Mouse (Mus musculus): ENCODE data around the gene 4930452B06Rik. TPM values are rescaled to one million over a fixed set of nuclear protein-coding genes. Genes with fewer than 3 reads are reported as not detected.

The 4930452B06Rik gene
- polyA plus RNA-seq, 1 experiment: 0.02 TPM

GRCm38 (mm10) chr14:8478098-8478497, 187.9 kb downstream of the 4930452B06Rik start:
- H3K27me3 ChIP-seq (ENCODE audit: control insufficient read depth, insufficient read depth, insufficient read length): peaks cover 4% of the 10 kb centered on the region
- no peaks in the 10 kb centered on the region for H3K36me3 ChIP-seq (ENCODE audit: control insufficient read depth, insufficient read depth)
- H3ac ChIP-seq (ENCODE audit: control insufficient read depth, insufficient read length, low read depth): no peak overlapping the region
- no peaks in the 10 kb centered on the region for H3K79me2 ChIP-seq (ENCODE audit: control insufficient read depth, insufficient read depth)
- no peaks in the 10 kb centered on the region for H3K79me3 ChIP-seq (ENCODE audit: low read depth)
- no peak overlapping the region for H3K4me3 ChIP-seq (ENCODE audit: insufficient read depth, poor library complexity, severe bottlenecking)
- no peak for TF ChIP-seq MAX (IDR thresholded peaks at IDR 0.05)
- no peak for TF ChIP-seq CEBPB (IDR thresholded peaks at IDR 0.05; ENCODE audit: low read depth)
- TF ChIP-seq FOSL1 (IDR thresholded peaks at IDR 0.05; ENCODE audit: insufficient read depth, low read length, poor library complexity, severe bottlenecking): no peak
- no peak for TF ChIP-seq MYOD1 (IDR thresholded peaks at IDR 0.05; ENCODE audit: control insufficient read depth, insufficient read length, low read depth)
- no peak for TF ChIP-seq MYOG (IDR thresholded peaks at IDR 0.05; ENCODE audit: control insufficient read depth, extremely low read depth, insufficient read length)
- no peak for TF ChIP-seq CTCF (IDR thresholded peaks at IDR 0.05; ENCODE audit: control insufficient read depth, insufficient read depth, insufficient read length)
- no peak for TF ChIP-seq USF1 (IDR thresholded peaks at IDR 0.05; ENCODE audit: low read depth)

DNA sequence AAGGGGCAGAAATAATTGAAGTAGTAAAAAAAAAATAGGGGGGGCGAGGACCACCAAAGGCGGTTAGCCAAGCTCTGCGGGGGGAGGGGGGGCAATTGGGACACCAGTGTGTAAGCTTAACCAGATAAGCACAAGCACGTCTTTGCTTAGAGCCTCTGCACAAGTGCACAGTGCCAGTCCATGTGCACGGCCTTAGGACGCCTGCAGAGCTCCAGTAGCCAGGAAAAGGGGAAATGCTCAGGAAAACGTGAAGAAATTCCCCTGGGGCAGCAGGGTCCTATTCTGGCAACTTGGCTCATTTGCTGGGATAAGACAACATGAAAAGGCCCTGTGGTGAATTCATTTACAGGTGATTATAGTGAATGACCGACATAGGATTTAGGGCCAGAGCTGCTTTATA, 188.7 kb downstream of the 4930452B06Rik start:
- no peak overlapping the region for H3ac ChIP-seq (ENCODE audit: control insufficient read depth, insufficient read length, low read depth)
- H3K36me3 ChIP-seq (ENCODE audit: control insufficient read depth, insufficient read depth): no peaks in the 10 kb centered on the region
- H3K79me3 ChIP-seq (ENCODE audit: low read depth): no peaks in the 10 kb centered on the region
- H3K27me3 ChIP-seq (ENCODE audit: control insufficient read depth, insufficient read depth, insufficient read length): peaks cover 4% of the 10 kb centered on the region
- H3K79me2 ChIP-seq (ENCODE audit: control insufficient read depth, insufficient read depth): no peaks in the 10 kb centered on the region
- no peak overlapping the region for H3K4me3 ChIP-seq (ENCODE audit: insufficient read depth, poor library complexity, severe bottlenecking)
- no peak for TF ChIP-seq MAX (IDR thresholded peaks at IDR 0.05)
- no peak for TF ChIP-seq MYOD1 (IDR thresholded peaks at IDR 0.05; ENCODE audit: control insufficient read depth, insufficient read length, low read depth)
- no peak for TF ChIP-seq USF1 (IDR thresholded peaks at IDR 0.05; ENCODE audit: low read depth)
- TF ChIP-seq FOSL1 (IDR thresholded peaks at IDR 0.05; ENCODE audit: insufficient read depth, low read length, poor library complexity, severe bottlenecking): no peak
- TF ChIP-seq CEBPB (IDR thresholded peaks at IDR 0.05; ENCODE audit: low read depth): no peak
- TF ChIP-seq CTCF (IDR thresholded peaks at IDR 0.05; ENCODE audit: control insufficient read depth, insufficient read depth, insufficient read length): no peak
- no peak for TF ChIP-seq MYOG (IDR thresholded peaks at IDR 0.05; ENCODE audit: control insufficient read depth, extremely low read depth, insufficient read length)

DNA sequence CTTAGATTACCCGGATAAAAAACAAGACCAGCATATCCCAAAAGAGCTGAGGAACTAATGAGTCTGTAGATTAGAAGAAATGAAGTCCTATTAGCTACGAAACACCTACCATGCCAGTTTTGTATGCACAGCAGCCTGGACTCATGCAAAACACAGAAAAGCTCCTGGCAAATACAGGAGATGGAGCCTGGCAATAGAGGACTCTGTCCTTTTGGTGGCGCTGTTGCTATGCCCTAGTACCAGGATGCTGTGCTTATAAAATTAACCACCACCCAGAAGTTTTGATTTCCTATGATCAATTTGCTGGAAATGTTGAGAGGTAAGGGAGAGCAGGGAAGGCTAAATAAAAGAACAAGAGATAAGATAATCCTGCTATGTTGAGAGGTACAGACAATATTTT, 189.4 kb downstream of the 4930452B06Rik start:
- no peaks in the 10 kb centered on the region for H3K36me3 ChIP-seq (ENCODE audit: control insufficient read depth, insufficient read depth)
- H3K27me3 ChIP-seq (ENCODE audit: control insufficient read depth, insufficient read depth, insufficient read length): peaks cover 4% of the 10 kb centered on the region
- H3K4me3 ChIP-seq (ENCODE audit: insufficient read depth, poor library complexity, severe bottlenecking): no peak overlapping the region
- no peak overlapping the region for H3ac ChIP-seq (ENCODE audit: control insufficient read depth, insufficient read length, low read depth)
- no peaks in the 10 kb centered on the region for H3K79me2 ChIP-seq (ENCODE audit: control insufficient read depth, insufficient read depth)
- TF ChIP-seq CEBPB (IDR thresholded peaks at IDR 0.05; ENCODE audit: low read depth) (no peak), USF1 (IDR thresholded peaks at IDR 0.05; ENCODE audit: low read depth) (no peak), MYOD1 (IDR thresholded peaks at IDR 0.05; ENCODE audit: control insufficient read depth, insufficient read length, low read depth) (no peak), MYOG (IDR thresholded peaks at IDR 0.05; ENCODE audit: control insufficient read depth, extremely low read depth, insufficient read length) (no peak), FOSL1 (IDR thresholded peaks at IDR 0.05; ENCODE audit: insufficient read depth, low read length, poor library complexity, severe bottlenecking) (no peak), CTCF (IDR thresholded peaks at IDR 0.05; ENCODE audit: control insufficient read depth, insufficient read depth, insufficient read length) (no peak)
- no peaks in the 10 kb centered on the region for H3K79me3 ChIP-seq (ENCODE audit: low read depth)

DNA sequence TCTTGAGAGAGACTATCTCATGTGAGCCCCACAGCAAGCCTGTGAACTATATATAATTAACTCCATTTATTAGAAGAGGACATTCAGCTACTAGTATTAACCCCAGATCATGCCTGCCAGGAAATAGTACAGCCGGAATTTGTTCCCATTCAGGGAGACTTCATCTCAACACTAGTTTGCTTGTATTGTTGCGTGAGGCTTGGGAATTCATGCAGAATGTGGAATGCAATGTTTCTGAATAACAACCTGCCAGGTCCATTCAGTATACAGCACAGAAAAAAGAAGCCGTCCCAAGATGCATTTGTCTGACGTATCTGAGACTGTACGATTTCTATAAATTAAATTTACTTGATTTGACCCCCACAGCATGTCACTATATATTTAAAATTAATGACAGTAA, 190.2 kb downstream of the 4930452B06Rik start:
- Histone ChIP-seq H3K79me2 (ENCODE audit: control insufficient read depth, insufficient read depth) (no peaks in the 10 kb centered on the region), H3ac (ENCODE audit: control insufficient read depth, insufficient read length, low read depth) (no peak overlapping the region), H3K79me3 (ENCODE audit: low read depth) (no peaks in the 10 kb centered on the region), H3K27me3 (ENCODE audit: control insufficient read depth, insufficient read depth, insufficient read length) (peaks cover 4% of the 10 kb centered on the region), H3K36me3 (ENCODE audit: control insufficient read depth, insufficient read depth) (no peaks in the 10 kb centered on the region), H3K4me3 (ENCODE audit: insufficient read depth, poor library complexity, severe bottlenecking) (no peak overlapping the region)
- TF ChIP-seq MAX (IDR thresholded peaks at IDR 0.05): no peak
- TF ChIP-seq USF1 (IDR thresholded peaks at IDR 0.05; ENCODE audit: low read depth): no peak
- TF ChIP-seq MYOD1 (IDR thresholded peaks at IDR 0.05; ENCODE audit: control insufficient read depth, insufficient read length, low read depth): no peak
- no peak for TF ChIP-seq FOSL1 (IDR thresholded peaks at IDR 0.05; ENCODE audit: insufficient read depth, low read length, poor library complexity, severe bottlenecking)
- no peak for TF ChIP-seq CEBPB (IDR thresholded peaks at IDR 0.05; ENCODE audit: low read depth)
- no peak for TF ChIP-seq MYOG (IDR thresholded peaks at IDR 0.05; ENCODE audit: control insufficient read depth, extremely low read depth, insufficient read length)
- no peak for TF ChIP-seq CTCF (IDR thresholded peaks at IDR 0.05; ENCODE audit: control insufficient read depth, insufficient read depth, insufficient read length)

- Histone ChIP-seq H3K27me3 (ENCODE audit: control insufficient read depth, insufficient read depth, insufficient read length) (peaks cover 4% of the 10 kb centered on the region), H3ac (ENCODE audit: control insufficient read depth, insufficient read length, low read depth) (no peak overlapping the region), H3K4me3 (ENCODE audit: insufficient read depth, poor library complexity, severe bottlenecking) (no peak overlapping the region), H3K79me3 (ENCODE audit: low read depth) (no peaks in the 10 kb centered on the region), H3K36me3 (ENCODE audit: control insufficient read depth, insufficient read depth) (no peaks in the 10 kb centered on the region), H3K79me2 (ENCODE audit: control insufficient read depth, insufficient read depth) (no peaks in the 10 kb centered on the region)
- no peak for TF ChIP-seq MYOD1 (IDR thresholded peaks at IDR 0.05; ENCODE audit: control insufficient read depth, insufficient read length, low read depth)
- TF ChIP-seq USF1 (IDR thresholded peaks at IDR 0.05; ENCODE audit: low read depth): no peak
- TF ChIP-seq MAX (IDR thresholded peaks at IDR 0.05): no peak
- no peak for TF ChIP-seq MYOG (IDR thresholded peaks at IDR 0.05; ENCODE audit: control insufficient read depth, extremely low read depth, insufficient read length)
- TF ChIP-seq FOSL1 (IDR thresholded peaks at IDR 0.05; ENCODE audit: insufficient read depth, low read length, poor library complexity, severe bottlenecking): no peak
- TF ChIP-seq CEBPB (IDR thresholded peaks at IDR 0.05; ENCODE audit: low read depth): no peak
- TF ChIP-seq CTCF (IDR thresholded peaks at IDR 0.05; ENCODE audit: control insufficient read depth, insufficient read depth, insufficient read length): no peak
Measured at GRCm38 (mm10) chr14:8472884-8473283, 193.2 kb downstream of the 4930452B06Rik start.
